Mouse (Mus musculus) CH12.LX (cell line): ENCODE data around the gene Ang4. TPM values are rescaled to one million over a fixed set of nuclear protein-coding genes. Genes with fewer than 3 reads are reported as not detected.
A peak's percentile ranks its signal among the peaks of the same experiment; 100 is the strongest.
"Not testable (repeated sequence)": the region's sequence is repeated elsewhere in the genome, so short reads cannot be mapped to it uniquely, and the experiment has no call there.

Source experiments
- DNase-seq: peaks from one replicate; pipeline ENCODE4 v3.0.0-alpha.2; 2013; ENCODE audit errors: extremely low read depth
- H3K27ac ChIP-seq: 2 replicates; pipeline ENCODE4 v1.5.1; 2012; ENCODE audit warnings: low read depth, mild to moderate bottlenecking, control low read depth, moderate library complexity; ENCODE audit not compliant: insufficient read depth
- H3K27me3 ChIP-seq: replicated peaks from 2 replicates; pipeline ENCODE3; 2012; ENCODE audit warnings: inconsistent platforms
- H3K36me3 ChIP-seq, 2 experiments: replicated peaks in 1 of 2; 2 replicates each; pipeline versions ENCODE3 to v1.6.1; 2012; ENCODE audit warnings: inconsistent platforms in 1 of 2, low read length in 1 of 2, mild to moderate bottlenecking in 1 of 2, mixed read lengths in 1 of 2, moderate library complexity in 1 of 2; ENCODE audit not compliant: control insufficient read depth in 1 of 2, insufficient read depth in 1 of 2
- H3K4me1 ChIP-seq, 2 experiments: 2 replicates each; pipeline ENCODE4 v1.6.1; 2012; ENCODE audit warnings: inconsistent platforms in 1 of 2, moderate library complexity in 1 of 2; ENCODE audit not compliant: insufficient read depth in 2 of 2, control insufficient read depth in 1 of 2
- H3K4me2 ChIP-seq: 2 replicates; pipeline ENCODE4 v1.6.1; 2012; ENCODE audit warnings: low read depth, mild to moderate bottlenecking, control low read depth; ENCODE audit not compliant: poor library complexity, insufficient read depth, severe bottlenecking
- H3K4me3 ChIP-seq, 3 experiments: fragments of 150-350 bp in 1 of 3; sonication (generic) in 1 of 3; replicated peaks in 1 of 3; 2 replicates each; pipeline versions ENCODE3 to v1.5.1; 2011 to 2012; ENCODE audit warnings: low read depth in 2 of 3, low read length in 2 of 3, mild to moderate bottlenecking in 2 of 3, moderate library complexity in 2 of 3, control low read depth in 1 of 3, improper control_type of control experiment in 1 of 3, inconsistent platforms in 1 of 3, mixed read lengths in 1 of 3; ENCODE audit not compliant: poor library complexity in 1 of 3
- H3K79me2 ChIP-seq: replicated peaks from 2 replicates; pipeline ENCODE4 v1.6.1; 2012; ENCODE audit warnings: mild to moderate bottlenecking, moderate library complexity; ENCODE audit not compliant: control insufficient read depth, poor library complexity, insufficient read depth, severe bottlenecking; ENCODE audit errors: extremely low read depth
- H3K9ac ChIP-seq: 2 replicates; pipeline ENCODE4 v1.6.1; 2012; ENCODE audit warnings: low read depth, mild to moderate bottlenecking, control low read depth, moderate library complexity; ENCODE audit not compliant: insufficient read depth
- H3K9me3 ChIP-seq: replicated peaks from 2 replicates; pipeline ENCODE3; 2012; ENCODE audit warnings: low read length, inconsistent platforms, mixed read lengths
- BHLHE40 ChIP-seq: IDR thresholded peaks from 2 replicates; pipeline ENCODE4 v1.6.1; 2011; ENCODE audit warnings: mild to moderate bottlenecking, low read depth, low read length, improper control_type of control experiment
- CHD2 ChIP-seq: IDR thresholded peaks from 2 replicates; pipeline ENCODE4 v1.6.1; 2011; ENCODE audit warnings: low read length, improper control_type of control experiment
- CTCF ChIP-seq, 2 experiments: IDR thresholded peaks in 1 of 2; conservative IDR thresholded peaks in 1 of 2; 2 replicates each; pipeline ENCODE4 v1.5.1; 2011 to 2012; ENCODE audit warnings: low read depth in 2 of 2, low read length in 2 of 2, improper control_type of control experiment in 1 of 2, inconsistent platforms in 1 of 2, mild to moderate bottlenecking in 1 of 2, moderate library complexity in 1 of 2
- ETS1 ChIP-seq: conservative IDR thresholded peaks from 2 replicates; pipeline ENCODE4 v1.6.1; 2012; ENCODE audit warnings: low read depth, mild to moderate bottlenecking, inconsistent platforms, low read length, improper control_type of control experiment, moderate library complexity
- JUN ChIP-seq: IDR thresholded peaks from 2 replicates; pipeline ENCODE4 v1.6.1; 2011; ENCODE audit warnings: low read depth, mild to moderate bottlenecking, low read length, improper control_type of control experiment, moderate library complexity; ENCODE audit not compliant: insufficient read depth
- MAX ChIP-seq: IDR thresholded peaks from 2 replicates; pipeline ENCODE4 v1.6.1; 2011; ENCODE audit warnings: low read length, improper control_type of control experiment
- MAZ ChIP-seq: IDR thresholded peaks from 2 replicates; pipeline ENCODE4 v1.6.1; 2012; ENCODE audit warnings: low read depth, mild to moderate bottlenecking, inconsistent platforms, low read length, improper control_type of control experiment, moderate library complexity
- MXI1 ChIP-seq: IDR thresholded peaks from 2 replicates; pipeline ENCODE4 v1.6.1; 2011; ENCODE audit warnings: mild to moderate bottlenecking, low read depth, low read length, improper control_type of control experiment
- NELFE ChIP-seq: IDR thresholded peaks from 2 replicates; pipeline ENCODE4 v1.6.1; 2011; ENCODE audit warnings: low read depth, low read length, improper control_type of control experiment
- POLR2AphosphoS2 ChIP-seq: IDR thresholded peaks from 2 replicates; pipeline ENCODE4 v1.6.1; 2011; ENCODE audit warnings: low read depth, low read length, improper control_type of control experiment
- RAD21 ChIP-seq: IDR thresholded peaks from 2 replicates; pipeline ENCODE4 v1.6.1; 2011; ENCODE audit warnings: low read depth, mild to moderate bottlenecking, low read length, improper control_type of control experiment, moderate library complexity
- SMC3 ChIP-seq: IDR thresholded peaks from 2 replicates; pipeline ENCODE4 v1.6.1; 2011; ENCODE audit warnings: low read depth, low read length, improper control_type of control experiment
- ZC3H11A ChIP-seq: IDR thresholded peaks from 2 replicates; pipeline ENCODE4 v1.6.1; 2012; ENCODE audit warnings: low read depth, mild to moderate bottlenecking, inconsistent platforms, low read length, improper control_type of control experiment
- ZNF384 ChIP-seq: IDR thresholded peaks from 2 replicates; pipeline ENCODE4 v1.6.1; 2012; ENCODE audit warnings: low read depth, low read length, improper control_type of control experiment, inconsistent platforms
- dilution Hi-C: fragments of 300-500 bp; cut with MboI; formaldehyde crosslinking; loops from 2 replicates; pipeline ENCODE4 v1.14.3; 2020; ENCODE audit warnings: low sequenced_read_pairs; ENCODE audit not compliant: extremely low pct_unique_long_range_greater_than_20kb, extremely low pct_ligation_motif_present
- in situ Hi-C: fragments of 300-500 bp; cut with MboI; formaldehyde crosslinking; loops from 3 replicates; pipeline ENCODE4 v1.14.3; 2019; ENCODE audit warnings: low sequenced_read_pairs, low pct_ligation_motif_present, low pct_unique_long_range_greater_than_20kb, mixed read lengths
- polyA plus RNA-seq: library from polyadenylated mRNA; unstranded; fragments of >175 nt; gene quantifications from 2 replicates; pipeline ENCODE4 v1.2.1, GENCODE M21; 2012; ENCODE audit warnings: low read depth; ENCODE audit not compliant: insufficient read length
- total RNA-seq, 2 experiments: library from RNA; depleted of rRNA; stranded (reverse); fragments of 300-350 nt in 1 of 2; fragments of >200 nt in 1 of 2; gene quantifications; 2 replicates each; pipeline ENCODE4 v1.2.3; 2012 to 2014

The Ang4 gene
- total and polyA plus RNA-seq, 3 experiments, result not detected

- H3K9ac ChIP-seq, DNase-seq, H3K36me3 ChIP-seq, H3K27ac ChIP-seq, H3K9me3 ChIP-seq, H3K4me3 ChIP-seq, H3K27me3 ChIP-seq, H3K79me2 ChIP-seq, dilution Hi-C loops, H3K4me1 ChIP-seq, H3K4me2 ChIP-seq: not testable (repeated sequence)
- in situ Hi-C loops, result loop anchor here (25.0 kb wide), 1 partner anchor 91 kb away; the partner anchor contains the start of gene Ear6
- peak; percentile 46 to 74 for TF ChIP-seq CTCF (conservative IDR thresholded peaks at IDR 0.05 in 1 of 2, IDR thresholded peaks at IDR 0.05 in 1 of 2; ENCODE audit: low read depth in 2 of 2, low read length in 2 of 2)
- peak; percentile 56 for TF ChIP-seq SMC3
- peak; percentile 95 for TF ChIP-seq ZNF384
- TF ChIP-seq ZC3H11A, result peak; percentile 14; the same call in 1 of the 2 replicates
- peak; percentile 69 for TF ChIP-seq RAD21
Observed at GRCm38 (mm10) chr14:51771378-51771777, 2.0 kb downstream of the Ang4 start.

- no peaks in the 10 kb centered on the region for H3K79me2 ChIP-seq
- H3K27me3 ChIP-seq, result no peaks in the 10 kb centered on the region
- no peak for DNase-seq
- H3K27ac ChIP-seq, result no peak overlapping the region
- no peak overlapping the region for H3K4me2 ChIP-seq
- dilution Hi-C loops (no loop called here), in situ Hi-C loops (loop anchor here (25.0 kb wide), 1 partner anchor 106 kb away; the partner anchor contains the start of gene Ear6)
- peaks cover 0 to 3% of the 10 kb centered on the region in 2 experiments; a peak in 1 of 4 replicates for H3K4me1 ChIP-seq
- no peak overlapping the region for H3K4me3 ChIP-seq
- TF ChIP-seq BHLHE40, result no peak
- no peak for TF ChIP-seq MXI1
- no peak for TF ChIP-seq MAZ
- TF ChIP-seq CHD2, result no peak
- no peak for TF ChIP-seq MAX
- no peak for TF ChIP-seq POLR2AphosphoS2
- TF ChIP-seq ETS1, result no peak
- TF ChIP-seq NELFE, result no peak
- no peak for TF ChIP-seq RAD21
- TF ChIP-seq JUN, result no peak
- no peak overlapping the region for H3K9ac ChIP-seq
- no peaks in the 10 kb centered on the region for H3K36me3 ChIP-seq
- H3K9me3 ChIP-seq, result no peaks in the 10 kb centered on the region
Observed at GRCm38 (mm10) chr14:51755944-51756343, 17.4 kb downstream of the Ang4 start.
